Mouse (Mus musculus) gonadal fat pad, adult 2 months (tissue): Measurements from ENCODE around the gene Zfp759. TPM values are rescaled to one million over a fixed set of nuclear protein-coding genes. Genes with fewer than 3 reads are reported as not detected.
"Not testable (repeated sequence)": the region's sequence is repeated elsewhere in the genome, so short reads cannot be mapped to it uniquely, and the experiment has no call there.

ENCODE experiments used
- DNase-seq: peaks from one replicate; pipeline ENCODE4 v3.0.0-alpha.2; 2012; ENCODE audit warnings: low read depth
- polyA plus RNA-seq: library from polyadenylated mRNA; depleted of rRNA; stranded (reverse); fragments of >200 nt; gene quantifications from 2 replicates; pipeline ENCODE4 v1.2.3, GENCODE M21; 2012; rRNA removed

Zfp759 gene
- 0.69 and 0.76 TPM in 2 replicates for polyA plus RNA-seq

GRCm38 (mm10) chr13:67121360-67121759 lies at the start of gene Zfp759:
TSS of gene Zfp759 (plus strand) at chr13:67121660.
- DNase-seq: not testable (repeated sequence)

GRCm38 (mm10) chr13:67072786-67073185 lies 48.7 kb upstream of the Zfp759 start:
- no peak for DNase-seq

- peak; percentile 83 for DNase-seq
Observed at GRCm38 (mm10) chr13:67077244-67077643, 44.2 kb upstream of the Zfp759 start.

- DNase-seq: peak; percentile 49
Observed at GRCm38 (mm10) chr13:67081142-67081713, 40.2 kb upstream of the Zfp759 start.

GRCm38 (mm10) chr13:67081946-67082345 lies 39.5 kb upstream of the Zfp759 start:
- DNase-seq: no peak

GRCm38 (mm10) chr13:67090154-67090553 lies 31.3 kb upstream of the Zfp759 start:
- DNase-seq: no peak

DNA sequence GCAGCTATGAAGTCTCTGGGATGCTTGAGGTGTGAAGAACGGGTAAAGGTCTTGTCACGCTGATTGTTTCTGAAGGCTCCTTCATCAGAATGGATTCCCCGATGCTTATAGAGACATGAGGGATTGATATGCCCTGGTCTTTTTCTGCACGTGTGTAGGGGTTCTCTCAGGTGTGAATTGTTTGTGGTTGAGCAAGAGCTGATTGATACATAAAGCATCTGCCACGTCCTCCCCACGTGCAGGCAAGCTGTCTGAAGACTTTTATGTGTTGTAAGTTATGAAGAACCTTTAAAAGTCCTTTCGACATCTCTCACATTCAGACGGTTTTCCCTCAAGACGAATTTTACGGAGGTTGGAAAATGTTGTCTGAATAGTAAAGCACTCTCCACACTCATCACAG lies 23.6 kb upstream of the Zfp759 start, which contains the start of gene Zfp708:
Gene Zfp708, minus strand, starts transcription at position 101 of the 400 bp plus-strand sequence.
- no peak for DNase-seq

DNA sequence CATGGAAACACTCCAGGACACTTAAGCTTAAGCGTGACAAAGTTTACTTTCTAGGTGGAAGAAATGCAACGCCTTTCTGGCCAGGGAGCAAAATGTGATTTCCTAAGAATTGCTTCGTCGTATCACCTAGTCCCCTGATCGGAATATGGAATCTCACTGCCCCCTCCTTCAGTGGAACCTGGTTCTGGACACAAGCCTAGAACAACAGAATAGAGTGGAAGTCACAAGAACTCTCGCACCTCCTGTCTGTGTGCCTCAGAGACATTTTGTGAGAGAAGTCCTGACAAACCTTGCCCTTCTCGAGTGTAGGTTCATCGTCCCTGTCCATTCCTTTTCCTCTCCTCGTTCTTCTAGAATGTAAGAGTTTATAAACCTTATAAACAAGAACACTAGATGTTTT lies 13.8 kb upstream of the Zfp759 start:
- no peak for DNase-seq

DNA sequence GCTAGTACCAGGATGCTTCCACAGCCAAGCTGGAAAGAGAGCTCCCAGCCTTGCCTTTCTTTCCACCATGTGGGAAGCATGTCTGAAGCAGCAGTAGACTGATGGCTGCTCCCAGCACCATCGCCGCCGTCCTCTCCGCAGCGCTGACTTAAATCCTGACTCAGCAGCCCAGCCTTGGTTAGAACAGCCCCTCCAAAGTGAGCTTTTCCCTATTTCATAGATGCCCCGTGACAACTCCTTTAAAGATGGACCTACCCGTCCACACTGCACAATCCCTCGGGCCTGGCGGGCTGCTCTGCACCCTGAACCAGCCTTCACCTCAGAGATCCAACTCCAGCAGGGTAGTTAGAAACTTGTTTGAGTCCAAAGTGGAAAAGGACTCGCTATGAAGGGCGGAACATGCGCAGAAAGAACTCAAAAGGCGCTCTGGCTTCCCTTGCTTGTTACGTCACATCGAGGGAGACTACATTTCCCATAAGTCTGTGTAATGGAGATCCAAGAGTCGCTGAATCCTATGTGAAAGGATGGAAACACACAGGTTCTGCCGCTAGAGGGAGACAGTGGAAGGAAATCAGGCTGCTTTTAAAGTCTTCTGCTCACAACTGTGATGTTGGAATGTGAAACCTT lies 13.2 kb upstream of the Zfp759 start, which contains the start of gene Gm28557:
Gene Gm28557, minus strand, starts transcription at position 411 of the 627 bp plus-strand sequence.
- peak; percentile 99 for DNase-seq

DNA sequence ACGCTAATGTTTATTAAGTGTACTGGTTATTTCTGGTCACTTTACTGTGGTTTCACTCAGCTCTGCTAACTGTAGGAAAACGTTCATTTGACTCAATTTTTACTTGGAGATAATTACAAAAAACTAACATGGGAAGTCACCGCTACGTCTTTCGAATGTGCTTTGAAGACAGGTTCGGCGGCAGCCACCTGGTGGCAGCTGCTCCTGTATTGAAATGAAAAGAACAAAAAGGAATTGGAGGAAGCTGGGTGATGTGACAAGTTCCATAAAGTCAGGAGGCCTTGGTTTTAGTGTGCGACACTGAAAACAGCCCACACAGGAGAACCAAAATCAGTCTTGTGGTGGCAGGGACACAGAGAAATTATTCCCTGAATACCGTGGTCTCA lies 12.6 kb upstream of the Zfp759 start:
- no peak for DNase-seq

- DNase-seq: no peak
Observed at GRCm38 (mm10) chr13:67112096-67112495, 9.4 kb upstream of the Zfp759 start.

DNA sequence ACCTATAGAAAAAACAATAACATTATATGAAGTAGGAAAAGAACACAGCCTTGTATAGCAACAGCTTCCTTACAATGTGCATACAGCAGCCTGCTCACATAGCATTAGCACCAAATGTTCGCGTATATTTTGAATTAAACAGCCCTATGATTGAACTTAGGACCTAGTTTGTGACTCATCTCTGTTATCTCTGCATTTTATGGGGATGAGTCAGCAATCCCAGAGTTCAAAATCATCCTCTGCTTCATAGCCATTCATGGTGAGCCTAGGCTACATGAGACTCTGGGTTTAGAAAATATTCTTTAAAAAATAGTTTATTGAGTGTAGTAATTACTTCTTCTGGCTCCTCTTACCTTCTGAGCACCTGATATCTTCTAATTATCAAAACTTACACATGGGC lies 8.2 kb upstream of the Zfp759 start:
- no peak for DNase-seq

DNA sequence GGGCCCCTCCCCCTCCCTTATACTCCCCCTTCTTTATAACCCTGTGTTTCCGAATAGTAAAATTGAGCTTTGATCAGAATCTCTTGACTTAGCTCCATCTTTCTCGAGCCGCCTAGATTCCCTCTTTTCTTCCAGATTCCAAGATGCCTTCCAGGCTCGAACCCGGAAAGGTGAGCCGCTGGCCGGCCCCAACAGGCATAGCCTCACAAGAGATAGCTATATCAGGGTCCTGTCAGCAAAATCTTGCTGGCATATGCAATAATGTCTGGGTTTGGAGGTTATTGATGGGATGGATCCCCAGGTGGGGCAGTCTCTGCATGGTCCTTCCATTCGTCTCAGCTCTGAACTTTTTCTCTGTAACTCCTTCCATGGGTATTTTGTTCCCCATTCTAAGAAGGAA lies 5.3 kb upstream of the Zfp759 start, which contains the start of gene Rslcan18:
Gene Rslcan18, minus strand, starts transcription at position 101 of the 400 bp plus-strand sequence.
- not testable (repeated sequence) for DNase-seq

- no peak for DNase-seq
Observed at GRCm38 (mm10) chr13:67124460-67124859, 3.0 kb downstream of the Zfp759 start.

- not testable (repeated sequence) for DNase-seq
Observed at GRCm38 (mm10) chr13:67127507-67127906, 6.0 kb downstream of the Zfp759 start.

DNA sequence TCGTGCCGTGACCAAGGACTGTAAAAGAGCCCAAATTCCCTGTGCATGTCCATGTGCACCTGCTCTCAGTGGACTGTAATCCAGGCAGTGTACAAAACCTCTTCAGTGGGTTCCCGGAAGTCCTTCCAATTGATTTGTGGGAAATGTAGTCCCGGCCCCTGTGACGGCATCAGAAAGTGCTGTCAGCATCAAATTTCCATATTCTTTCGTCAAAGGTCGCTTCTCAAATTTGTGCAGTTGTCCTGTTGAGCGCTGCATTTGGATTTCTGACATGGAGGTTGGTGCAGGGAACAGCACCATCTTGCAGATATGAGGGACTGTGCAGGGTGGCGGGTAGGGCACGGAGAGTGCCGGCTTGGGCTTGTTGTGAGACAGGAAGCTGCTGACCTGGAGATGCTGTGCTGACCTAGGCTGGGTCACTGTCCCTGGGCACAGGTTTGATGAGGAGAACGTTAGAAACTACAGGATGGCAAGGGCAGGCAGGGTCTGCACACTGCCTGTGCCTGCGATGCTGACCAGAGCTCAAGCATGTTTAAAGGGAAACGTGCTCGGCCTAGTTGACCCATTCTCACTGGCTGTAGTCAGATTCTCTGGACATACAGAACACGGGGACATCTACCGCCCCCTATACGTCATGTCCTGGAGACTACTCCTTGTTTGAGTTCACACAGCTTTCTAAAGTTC lies 6.7 kb downstream of the Zfp759 start:
- peak; percentile 42 for DNase-seq

DNA sequence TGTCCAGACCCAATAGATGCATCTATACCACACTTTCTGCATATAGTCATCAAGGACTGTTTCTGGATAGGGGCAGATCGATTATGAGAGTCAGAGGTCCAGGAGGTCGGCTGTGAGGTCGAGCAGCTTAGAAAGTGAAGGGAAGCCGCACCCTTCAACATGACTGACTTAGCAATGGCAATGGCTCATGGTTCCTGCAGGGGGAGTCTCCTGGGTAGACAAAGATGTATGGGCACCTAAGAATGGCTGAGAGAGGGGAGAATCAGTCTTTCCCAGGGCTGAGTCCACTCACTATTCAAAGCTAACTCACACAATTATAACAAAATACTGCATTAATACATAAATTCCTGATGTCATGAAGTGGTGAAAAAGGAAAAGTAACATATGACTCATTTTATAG lies 44.7 kb downstream of the Zfp759 start:
- not testable (repeated sequence) for DNase-seq

GRCm38 (mm10) chr13:67172991-67173722 lies 51.7 kb downstream of the Zfp759 start, which contains the start of gene Rsl1:
TSS of gene Rsl1 (plus strand) at chr13:67173182.
- peak; percentile 23 for DNase-seq

- DNase-seq: no peak
Observed at GRCm38 (mm10) chr13:67173723-67174055, 52.2 kb downstream of the Zfp759 start.
